Mouse (Mus musculus) brain, embryonic 14.5 days (tissue): Measurements from ENCODE around the gene Hmgxb4.

Source experiments
- CTCF ChIP-seq: fragments of 200-500 bp; IDR thresholded peaks from 2 replicates; pipeline ENCODE4 v1.5.1; 2012; ENCODE audit warnings: inconsistent platforms, mild to moderate bottlenecking, moderate library complexity, borderline replicate concordance; ENCODE audit not compliant: insufficient read depth, insufficient read length; ENCODE audit errors: extremely low read depth
- POLR2A ChIP-seq: fragments of 200-500 bp; IDR thresholded peaks from 2 replicates; pipeline ENCODE4 v1.6.1; 2012; ENCODE audit warnings: mild to moderate bottlenecking, inconsistent platforms, borderline replicate concordance; ENCODE audit not compliant: poor library complexity, insufficient read depth, insufficient read length, severe bottlenecking; ENCODE audit errors: extremely low read depth

GRCm38 (mm10) chr8:74973121-74973869 is 19.9 kb upstream of the Hmgxb4 start:
- TF ChIP-seq CTCF (no peak), POLR2A (no peak)
